In genomic region chr7:84151001-84151959, GRCm38 (mm10) we compare ENCODE assay signal across 8 mouse cellular contexts. TPM values are rescaled to one million over a fixed set of nuclear protein-coding genes. Genes with fewer than 3 reads are reported as not detected.
DNase-seq lines count a peak whose midpoint lies in the region; ATAC-seq lines count a peak whose summit lies in the region.

Abhd17c (minus strand) TSS chr7:84151893.

- H3K4me3 ChIP-seq in embryonic facial prominence, embryonic 11.5 days (ENCODE audit: low read depth, low read length) = peak within 1 kb of the TSS; percentile 90
- H3K4me3 ChIP-seq in limb, embryonic 15.5 days = peak within 1 kb of the TSS; percentile 92

- peak within 1 kb of the TSS; percentile 88 for H3K27ac ChIP-seq in embryonic facial prominence, embryonic 11.5 days (replicated peaks; ENCODE audit: low read depth, low read length)
- H3K27ac ChIP-seq in limb, embryonic 15.5 days = peak within 1 kb of the TSS; percentile 90

- peak within 1 kb of the TSS; percentile 91 for H3K9ac ChIP-seq in embryonic facial prominence, embryonic 11.5 days (replicated peaks; ENCODE audit: low read length)
- peak within 1 kb of the TSS; percentile 89 for H3K9ac ChIP-seq in limb, embryonic 15.5 days

- DNase-seq in 3134 (ENCODE audit: extremely low read depth, insufficient read length, low spot score) = peak; percentile 77
- peak; percentile 47 to 51 for DNase-seq in adrenal gland, adult 18-20 months (ENCODE audit: low spot score in 2 of 2)
- peak; percentile 62 for DNase-seq in embryonic facial prominence, embryonic 11.5 days (ENCODE audit: low spot score)
- DNase-seq in heart, adult 11 months = peak; percentile 92
- peak; percentile 66 for DNase-seq in kidney, adult 11 months
- DNase-seq in naive thymus-derived CD4-positive, alpha-beta T cell, adult 2 months (ENCODE audit: low read depth) = peak; percentile 67
- DNase-seq in splenic B cell, adult 2 months (ENCODE audit: low read depth, low spot score) = peak; percentile 55

- H3K4me1 ChIP-seq in embryonic facial prominence, embryonic 11.5 days (ENCODE audit: control insufficient read depth, insufficient read depth, low read length) = no peaks in the 10 kb centered on the region
- H3K4me1 ChIP-seq in limb, embryonic 15.5 days = peaks cover 14% of the 10 kb centered on the region; the same call in 1 of the 2 replicates

- no peaks in the 10 kb centered on the region for H3K27me3 ChIP-seq in embryonic facial prominence, embryonic 11.5 days (ENCODE audit: control insufficient read depth, insufficient read depth, low read length)
- H3K27me3 ChIP-seq in limb, embryonic 15.5 days = no peaks in the 10 kb centered on the region
- no peaks in the 10 kb centered on the region for H3K27me3 ChIP-seq in splenic B cell, adult 2 months (ENCODE audit: control insufficient read depth, insufficient read depth, low read length, poor library complexity, severe bottlenecking)

- under 1% methylated on average over 102 of the region's 109 CpGs for WGBS in embryonic facial prominence, embryonic 11.5 days
- 1% methylated on average over 93 of the region's 109 CpGs for WGBS in limb, embryonic 15.5 days

- peak within 1 kb of the TSS; percentile 84 for H3K4me2 ChIP-seq in embryonic facial prominence, embryonic 11.5 days (ENCODE audit: low read depth, low read length)
- H3K4me2 ChIP-seq in limb, embryonic 15.5 days = peak within 1 kb of the TSS; percentile 87

- H3K36me3 ChIP-seq in embryonic facial prominence, embryonic 11.5 days (replicated peaks; ENCODE audit: control insufficient read depth, insufficient read depth, low read depth, low read length) = no peaks in the 10 kb centered on the region
- H3K36me3 ChIP-seq in limb, embryonic 15.5 days = 0 out of 2 replicates have a peak, but pooled peaks cover 6% of the 10 kb centered on the region
- no peaks in the 10 kb centered on the region for H3K36me3 ChIP-seq in splenic B cell, adult 2 months (ENCODE audit: control insufficient read depth, insufficient read depth, low read length, poor library complexity, severe bottlenecking)

- ATAC-seq in embryonic facial prominence, embryonic 11.5 days (replicated peaks; ENCODE audit: insufficient number of reproducible peaks, low FRiP score, low TSS enrichment, low read depth) = peak; percentile 50
- peak; percentile 72 for ATAC-seq in limb, embryonic 15.5 days (ENCODE audit: insufficient number of reproducible peaks, low FRiP score, low TSS enrichment, low read depth)

- H3K9me3 ChIP-seq in embryonic facial prominence, embryonic 11.5 days (replicated peaks; ENCODE audit: control insufficient read depth, low read length) = no peaks in the 10 kb centered on the region
- H3K9me3 ChIP-seq in limb, embryonic 15.5 days = no peaks in the 10 kb centered on the region

RNA-seq across cellular contexts. Expression of gene Abhd17c, which starts in this region (rescaled TPM):
- 10 to 100 TPM; 26.7 to 29.9 TPM for total RNA-seq in adrenal gland, adult 18-20 months (2021)
- 43.9 and 53.0 TPM in 2 replicates for polyA plus RNA-seq in embryonic facial prominence, embryonic 11.5 days (2014; fragmentation: Nextera tagmentation; extraction: Ambion mirVana)
- 28.0 and 34.1 TPM in 2 replicates for polyA plus RNA-seq in limb, embryonic 15.5 days (2015; fragmentation: Nextera tagmentation; extraction: Ambion mirVana)

Comparison
In these comparisons a context has a peak if more than half of its experiments do, and no peak if none do; other contexts are left out.
1. Peak in every context shown above with its lines: DNase-seq, ATAC-seq, H3K4me3 ChIP-seq and H3K27ac ChIP-seq.